Mouse (Mus musculus) intestine, embryonic 16.5 days (tissue): ENCODE results near the gene Mrps9. TPM values are rescaled to one million over a fixed set of nuclear protein-coding genes. Genes with fewer than 3 reads are reported as not detected.

Experiments used
- ATAC-seq: fragments of 200-750 bp; cut with Nextera tagmentation; 2 replicates; pipeline ENCODE4 v1.8.0; 2017; ENCODE audit warnings: moderate TSS enrichment, moderate library complexity
- H3K27ac ChIP-seq: fragments of 300-500 bp; sonication (generic); 2 replicates; pipeline ENCODE4 v1.5.1; 2014; ENCODE audit warnings: mild to moderate bottlenecking, low read length
- H3K27me3 ChIP-seq: fragments of 300-500 bp; sonication (generic); replicated peaks from 2 replicates; pipeline ENCODE4 v1.6.1; 2014; ENCODE audit warnings: low read length, control low read depth, mixed read lengths; ENCODE audit not compliant: control insufficient read depth, insufficient read depth
- H3K36me3 ChIP-seq: fragments of 300-500 bp; sonication (generic); 2 replicates; pipeline ENCODE4 v1.6.1; 2014; ENCODE audit warnings: low read length, control low read depth; ENCODE audit not compliant: control insufficient read depth, insufficient read depth
- H3K4me1 ChIP-seq: fragments of 300-500 bp; sonication (generic); 2 replicates; pipeline ENCODE4 v1.6.1; 2014; ENCODE audit warnings: low read length, control low read depth, mixed read lengths; ENCODE audit not compliant: control insufficient read depth, insufficient read depth
- H3K4me2 ChIP-seq: fragments of 300-500 bp; sonication (generic); 2 replicates; pipeline ENCODE4 v1.6.1; 2014; ENCODE audit warnings: low read depth, low read length, control low read depth
- H3K4me3 ChIP-seq: fragments of 300-500 bp; sonication (generic); 2 replicates; pipeline ENCODE4 v1.5.1; 2014; ENCODE audit warnings: mild to moderate bottlenecking, low read length
- H3K9ac ChIP-seq: fragments of 300-500 bp; sonication (generic); 2 replicates; pipeline ENCODE4 v1.6.1; 2014; ENCODE audit warnings: low read depth, low read length
- H3K9me3 ChIP-seq: fragments of 300-500 bp; sonication (generic); 2 replicates; pipeline ENCODE4 v1.6.1; 2016; ENCODE audit warnings: low read length, control low read depth; ENCODE audit not compliant: control insufficient read depth
- WGBS: fragments of 180-500 bp; shearing (Covaris S2); extraction: QIAGEN DNeasy Blood & Tissue Kit; methylation state at CpG from one replicate; pipeline ENCODE4 v1.1.7; 2014; 5-methylcytosine and 5-hydroxymethylcytosine counted together
- polyA plus RNA-seq: library from polyadenylated mRNA; unstranded; fragments of >200 nt; fragmentation: Nextera tagmentation; extraction: Ambion mirVana; gene quantifications from 2 replicates; pipeline ENCODE4 v1.2.1, GENCODE M21; 2015

The Mrps9 gene
- polyA plus RNA-seq = 61.6 and 65.6 TPM in 2 replicates

GRCm38 (mm10) chr1:42850663-42851397 is at the start of gene Mrps9:
Gene Mrps9 (plus strand): TSS chr1:42851233.
- Histone ChIP-seq H3K27me3 (no peaks in the 10 kb centered on the region), H3K36me3 (no peaks in the 10 kb centered on the region), H3K27ac (peak within 1 kb of the TSS; percentile 73), H3K4me3 (peak within 1 kb of the TSS; percentile 96), H3K4me2 (peak within 1 kb of the TSS; percentile 83), H3K9me3 (no peaks in the 10 kb centered on the region), H3K9ac (peak within 1 kb of the TSS; percentile 95), H3K4me1 (no peaks in the 10 kb centered on the region; the same call in 1 of the 2 replicates)
- under 1% methylated on average over 23 of the region's 23 CpGs for WGBS
- ATAC-seq = peak; percentile 100

GRCm38 (mm10) chr1:42813301-42813845 is 37.7 kb upstream of the Mrps9 start:
- Histone ChIP-seq H3K4me1 (no peaks in the 10 kb centered on the region), H3K27me3 (no peaks in the 10 kb centered on the region), H3K9me3 (no peaks in the 10 kb centered on the region), H3K4me3 (no peak overlapping the region), H3K9ac (no peak overlapping the region), H3K27ac (no peak overlapping the region), H3K36me3 (no peaks in the 10 kb centered on the region), H3K4me2 (no peak overlapping the region)
- 84% methylated on average over 6 of the region's 6 CpGs for WGBS
- no peak for ATAC-seq

- Histone ChIP-seq H3K27me3 (no peaks in the 10 kb centered on the region), H3K9me3 (no peaks in the 10 kb centered on the region), H3K4me2 (no peak overlapping the region), H3K36me3 (no peaks in the 10 kb centered on the region), H3K4me1 (no peaks in the 10 kb centered on the region), H3K27ac (no peak overlapping the region), H3K9ac (no peak overlapping the region), H3K4me3 (no peak overlapping the region)
- WGBS = 73% methylated on average over 15 of the region's 15 CpGs
- no peak for ATAC-seq
Observed at GRCm38 (mm10) chr1:42814798-42815619, 36.0 kb upstream of the Mrps9 start.

- peak; percentile 84 for ATAC-seq
- WGBS = under 1% methylated on average over 21 of the region's 21 CpGs
- H3K27me3 ChIP-seq = no peaks in the 10 kb centered on the region
Observed at GRCm38 (mm10) chr1:42851398-42851767, 350 bp downstream of the Mrps9 start.

GRCm38 (mm10) chr1:42851810-42852209 is 777 bp downstream of the Mrps9 start:
- Histone ChIP-seq H3K4me3 (peak overlapping the region; percentile 96), H3K27ac (no peak overlapping the region), H3K4me2 (peak overlapping the region; percentile 83), H3K27me3 (no peaks in the 10 kb centered on the region), H3K9me3 (no peaks in the 10 kb centered on the region), H3K9ac (peak overlapping the region; percentile 95), H3K36me3 (no peaks in the 10 kb centered on the region), H3K4me1 (no peaks in the 10 kb centered on the region; the same call in 1 of the 2 replicates)
- WGBS = 2% methylated on average over 16 of the region's 16 CpGs
- ATAC-seq = no peak

More at GRCm38 (mm10) chr1:42851398-42851767, 350 bp downstream of the Mrps9 start:
- no peaks in the 10 kb centered on the region for H3K36me3 ChIP-seq
- peak overlapping the region; percentile 83 for H3K4me2 ChIP-seq
- no peaks in the 10 kb centered on the region for H3K9me3 ChIP-seq
- no peaks in the 10 kb centered on the region; the same call in 1 of the 2 replicates for H3K4me1 ChIP-seq
- peak overlapping the region; percentile 73 for H3K27ac ChIP-seq
- H3K9ac ChIP-seq = peak overlapping the region; percentile 95
- peak overlapping the region; percentile 96 for H3K4me3 ChIP-seq

- 91% methylated on average over 5 of the region's 5 CpGs for WGBS
Observed at GRCm38 (mm10) chr1:42864719-42865250, 13.8 kb downstream of the Mrps9 start.

GRCm38 (mm10) chr1:42865336-42865939 is 14.4 kb downstream of the Mrps9 start:
- 90% methylated on average over 4 of the region's 4 CpGs for WGBS

More at GRCm38 (mm10) chr1:42864719-42865250, 13.8 kb downstream of the Mrps9 start:
- H3K4me2 ChIP-seq = no peak overlapping the region
- H3K27ac ChIP-seq = no peak overlapping the region
- no peaks in the 10 kb centered on the region for H3K4me1 ChIP-seq
- ATAC-seq = 0 out of 2 replicates have a peak, but pooled peaks have one; percentile 23
- no peak overlapping the region for H3K9ac ChIP-seq
- H3K27me3 ChIP-seq = no peaks in the 10 kb centered on the region
- H3K36me3 ChIP-seq = 0 out of 2 replicates have a peak, but pooled peaks cover 2% of the 10 kb centered on the region
- no peaks in the 10 kb centered on the region for H3K9me3 ChIP-seq
- no peak overlapping the region for H3K4me3 ChIP-seq

GRCm38 (mm10) chr1:42865986-42866385 is 15.0 kb downstream of the Mrps9 start:
- Histone ChIP-seq H3K27ac (no peak overlapping the region), H3K4me3 (no peak overlapping the region), H3K4me2 (no peak overlapping the region), H3K27me3 (no peaks in the 10 kb centered on the region), H3K9me3 (no peaks in the 10 kb centered on the region), H3K36me3 (0 out of 2 replicates have a peak, but pooled peaks cover 2% of the 10 kb centered on the region), H3K9ac (no peak overlapping the region), H3K4me1 (no peaks in the 10 kb centered on the region)
- 95% methylated on average over 4 of the region's 4 CpGs for WGBS
- ATAC-seq = no peak

More at GRCm38 (mm10) chr1:42865336-42865939, 14.4 kb downstream of the Mrps9 start:
- Histone ChIP-seq H3K4me3 (no peak overlapping the region), H3K9me3 (no peaks in the 10 kb centered on the region), H3K36me3 (0 out of 2 replicates have a peak, but pooled peaks cover 2% of the 10 kb centered on the region), H3K4me2 (no peak overlapping the region), H3K9ac (no peak overlapping the region), H3K4me1 (no peaks in the 10 kb centered on the region), H3K27ac (no peak overlapping the region), H3K27me3 (no peaks in the 10 kb centered on the region)
- peak; percentile 28; the same call in 1 of the 2 replicates for ATAC-seq
